Mouse (Mus musculus) limb, embryonic 10.5 days (tissue): Measurements from ENCODE around the gene Tex52. TPM values are rescaled to one million over a fixed set of nuclear protein-coding genes. Genes with fewer than 3 reads are reported as not detected.
A peak's percentile ranks its signal among the peaks of the same experiment; 100 is the strongest.

Experiments used
- DNase-seq: peaks from one replicate; pipeline ENCODE4 v3.0.0-alpha.2; 2017; ENCODE audit warnings: low spot score
- H3K27ac ChIP-seq: fragments of 300-500 bp; sonication (generic); 2 replicates; pipeline ENCODE4 v1.5.1; 2016; ENCODE audit warnings: mild to moderate bottlenecking
- H3K27me3 ChIP-seq: fragments of 300-500 bp; sonication (generic); 2 replicates; pipeline ENCODE4 v1.6.1; 2016; ENCODE audit warnings: low read depth, mild to moderate bottlenecking; ENCODE audit not compliant: poor library complexity, severe bottlenecking
- H3K36me3 ChIP-seq: fragments of 300-500 bp; sonication (generic); 2 replicates; pipeline ENCODE4 v1.6.1; 2016; ENCODE audit warnings: mild to moderate bottlenecking, moderate library complexity
- H3K4me1 ChIP-seq: fragments of 300-500 bp; sonication (generic); 2 replicates; pipeline ENCODE4 v1.6.1; 2016
- H3K4me3 ChIP-seq: fragments of 300-500 bp; sonication (generic); 2 replicates; pipeline ENCODE4 v1.5.1; 2016; ENCODE audit warnings: mild to moderate bottlenecking, moderate library complexity
- H3K9me3 ChIP-seq: fragments of 300-500 bp; sonication (generic); replicated peaks from 2 replicates; pipeline ENCODE4 v1.6.1; 2016; ENCODE audit warnings: mild to moderate bottlenecking
- WGBS: fragments of 180-500 bp; shearing (Covaris S2); methylation state at CpG from one replicate; pipeline ENCODE4 v1.1.7; 2016; 5-methylcytosine and 5-hydroxymethylcytosine counted together
- polyA plus RNA-seq: library from polyadenylated mRNA; unstranded; fragments of >200 nt; fragmentation: Nextera tagmentation; extraction: Ambion mirVana; gene quantifications from 2 replicates; pipeline ENCODE4 v1.2.1, GENCODE M21; 2016

Tex52 gene
- polyA plus RNA-seq, result 0.41 and 0.61 TPM in 2 replicates

DNA sequence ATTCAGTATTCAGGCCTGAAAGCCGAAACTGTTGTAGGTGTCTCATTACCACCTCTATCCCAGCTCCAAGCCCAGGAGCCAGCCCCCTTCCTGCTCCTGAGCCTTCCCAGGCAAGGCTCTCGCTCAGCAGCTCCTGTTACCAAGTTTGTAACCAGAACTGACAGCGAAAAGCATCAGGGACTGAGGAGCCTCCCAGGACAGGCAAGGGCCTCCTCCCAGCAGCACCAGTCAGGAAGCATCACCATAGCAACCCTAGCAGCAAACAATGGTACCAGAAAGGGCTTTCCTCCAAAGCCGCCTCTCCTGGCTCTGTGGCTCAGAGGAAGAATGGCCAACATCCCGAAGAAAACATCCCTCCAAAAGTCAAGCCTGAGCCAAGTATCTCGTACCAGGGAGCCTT is at the start of gene Tex52, which contains the start of gene Gm44596:
TSS of gene Tex52 (plus strand) at position 265 of the 400 bp plus-strand sequence.
TSS of gene Gm44596 (plus strand) at position 312 of the 400 bp plus-strand sequence.
- no peak within 1 kb of the TSS for H3K4me3 ChIP-seq
- no peaks in the 10 kb centered on the region for H3K27me3 ChIP-seq
- H3K9me3 ChIP-seq, result no peaks in the 10 kb centered on the region
- peaks cover 73% of the 10 kb centered on the region for H3K36me3 ChIP-seq
- DNase-seq, result no peak
- H3K4me1 ChIP-seq, result no peaks in the 10 kb centered on the region
- WGBS, result 72% methylated on average over 6 of the region's 6 CpGs
- H3K27ac ChIP-seq, result no peak within 1 kb of the TSS

DNA sequence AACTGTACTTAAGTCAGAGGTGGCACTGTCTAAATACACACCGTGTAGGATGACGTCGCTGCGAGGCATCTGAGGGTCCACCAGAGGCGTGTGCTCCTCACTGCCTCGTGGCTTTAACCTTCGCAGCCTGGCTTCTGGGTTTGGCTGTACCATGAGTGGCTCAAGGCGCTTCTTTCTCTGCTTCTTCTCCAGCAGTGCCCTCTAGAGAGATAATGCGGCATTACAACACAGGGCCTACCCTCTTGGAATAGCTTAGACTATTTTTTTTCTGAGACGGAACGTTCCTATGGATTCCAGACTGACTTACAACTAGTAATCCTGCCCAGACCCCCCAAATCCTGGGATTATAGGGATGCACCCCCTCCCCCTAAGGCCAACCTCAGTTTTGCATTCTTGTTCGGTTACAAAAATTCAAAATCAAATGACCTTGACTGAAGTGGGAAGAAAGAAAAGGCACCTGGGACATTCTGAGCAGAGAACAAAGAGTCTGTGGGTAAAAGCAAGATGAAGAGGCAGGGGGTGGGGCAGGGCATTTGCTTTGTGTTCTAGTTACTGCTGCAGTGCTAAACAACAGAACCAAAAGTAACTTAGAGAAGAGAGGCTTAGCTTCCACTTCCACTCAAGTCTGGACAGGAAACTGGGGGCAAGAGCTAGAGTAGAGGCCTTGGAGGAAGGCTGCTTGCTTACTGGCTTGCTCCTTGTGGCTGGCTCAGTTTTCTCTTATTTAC is 40.7 kb upstream of the Tex52 start:
- H3K27me3 ChIP-seq, result no peaks in the 10 kb centered on the region
- H3K27ac ChIP-seq, result peak overlapping the region; percentile 7; the same call in 1 of the 2 replicates
- H3K9me3 ChIP-seq, result no peaks in the 10 kb centered on the region
- DNase-seq, result peak; percentile 65
- H3K4me1 ChIP-seq, result no peaks in the 10 kb centered on the region
- peaks cover 63% of the 10 kb centered on the region for H3K36me3 ChIP-seq
- WGBS, result 30% methylated on average over 12 of the region's 12 CpGs
- H3K4me3 ChIP-seq, result no peak overlapping the region

DNA sequence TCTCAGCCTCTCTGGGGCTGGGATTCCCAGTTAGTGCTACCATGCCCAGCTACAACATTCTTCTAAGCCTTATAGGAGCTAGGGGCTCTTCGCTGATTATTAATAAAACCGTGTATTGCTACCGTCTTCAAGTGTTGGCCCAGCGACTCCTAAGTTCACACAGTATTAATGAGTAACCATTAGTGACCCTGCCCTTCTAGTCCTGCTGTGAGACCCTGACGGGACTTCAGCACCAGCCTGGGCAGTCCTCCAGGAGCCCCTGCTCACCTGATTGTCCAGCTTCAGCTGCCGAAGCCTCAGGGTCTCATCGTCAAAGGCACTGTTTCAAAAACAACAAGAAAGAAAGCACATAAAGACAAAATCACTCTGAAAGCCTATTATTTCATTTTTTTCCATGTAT is 37.8 kb upstream of the Tex52 start:
- DNase-seq, result no peak
- WGBS, result 86% methylated on average over 7 of the region's 7 CpGs
- Histone ChIP-seq H3K4me3 (no peak overlapping the region), H3K36me3 (peaks cover 48% of the 10 kb centered on the region), H3K27ac (no peak overlapping the region), H3K9me3 (no peaks in the 10 kb centered on the region), H3K4me1 (no peaks in the 10 kb centered on the region), H3K27me3 (no peaks in the 10 kb centered on the region)

DNA sequence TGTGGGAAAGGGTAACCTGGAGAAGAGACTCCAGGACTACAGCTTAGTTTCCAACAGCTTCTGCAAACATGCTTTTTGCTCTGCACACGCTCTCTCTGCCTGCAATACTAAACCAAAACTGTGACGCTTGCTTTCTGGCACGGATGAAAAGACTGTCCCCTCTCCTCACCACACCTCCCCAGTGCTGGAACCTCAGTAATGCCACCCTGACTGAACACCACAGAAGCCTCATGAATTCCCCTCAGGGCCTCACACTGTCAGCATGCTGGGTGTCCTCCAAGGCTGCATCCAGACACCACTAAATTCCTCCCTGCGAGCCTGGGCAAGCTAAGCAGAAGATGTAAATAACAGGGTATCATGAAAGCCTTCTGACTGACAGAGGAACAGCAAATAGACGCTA is 36.4 kb upstream of the Tex52 start:
- H3K4me1 ChIP-seq, result no peaks in the 10 kb centered on the region
- no peak overlapping the region for H3K27ac ChIP-seq
- H3K27me3 ChIP-seq, result no peaks in the 10 kb centered on the region
- H3K4me3 ChIP-seq, result no peak overlapping the region
- DNase-seq, result no peak
- H3K36me3 ChIP-seq, result peaks cover 44% of the 10 kb centered on the region
- WGBS, result 36% methylated on average over 5 of the region's 5 CpGs
- H3K9me3 ChIP-seq, result no peaks in the 10 kb centered on the region

DNA sequence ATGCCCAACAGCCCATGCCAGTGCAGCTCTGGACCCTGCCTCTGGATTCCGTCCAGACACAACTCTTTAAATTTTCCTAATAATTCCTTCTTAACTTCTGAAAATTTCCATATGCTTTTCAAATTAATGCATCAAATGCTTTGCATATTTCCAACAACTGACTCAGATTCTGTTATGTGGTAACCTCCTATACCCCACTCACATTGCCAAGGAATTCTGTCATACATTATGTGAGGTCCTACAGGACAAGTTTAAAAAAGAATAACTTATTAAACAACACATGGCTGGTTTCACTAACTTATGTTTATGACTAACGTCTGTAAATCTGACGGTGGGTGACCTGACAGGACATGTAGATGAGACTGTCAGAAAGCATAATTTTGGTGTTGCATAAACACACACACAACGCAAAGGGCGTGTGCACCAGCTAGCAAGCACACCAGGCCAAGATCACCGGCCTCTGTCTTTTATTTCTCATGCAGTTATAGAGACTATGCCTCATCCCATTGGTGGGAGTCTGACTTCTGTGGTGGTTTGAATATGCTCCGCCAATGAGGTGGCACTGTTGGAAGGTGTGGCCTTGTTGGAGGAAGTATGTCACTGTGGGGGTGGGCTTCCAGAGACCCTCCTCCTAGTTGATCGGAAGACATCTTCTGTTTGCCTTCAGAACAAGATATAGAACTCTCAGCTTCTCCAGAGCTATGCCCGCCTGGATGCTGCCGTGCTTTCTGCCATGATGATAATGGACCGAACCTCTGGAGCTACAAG is 33.1 kb upstream of the Tex52 start:
- DNase-seq, result no peak
- Histone ChIP-seq H3K9me3 (no peaks in the 10 kb centered on the region), H3K36me3 (peaks cover 21% of the 10 kb centered on the region), H3K27ac (no peak overlapping the region), H3K4me3 (no peak overlapping the region), H3K4me1 (no peaks in the 10 kb centered on the region), H3K27me3 (no peaks in the 10 kb centered on the region)
- 96% methylated on average over 11 of the region's 11 CpGs for WGBS

DNA sequence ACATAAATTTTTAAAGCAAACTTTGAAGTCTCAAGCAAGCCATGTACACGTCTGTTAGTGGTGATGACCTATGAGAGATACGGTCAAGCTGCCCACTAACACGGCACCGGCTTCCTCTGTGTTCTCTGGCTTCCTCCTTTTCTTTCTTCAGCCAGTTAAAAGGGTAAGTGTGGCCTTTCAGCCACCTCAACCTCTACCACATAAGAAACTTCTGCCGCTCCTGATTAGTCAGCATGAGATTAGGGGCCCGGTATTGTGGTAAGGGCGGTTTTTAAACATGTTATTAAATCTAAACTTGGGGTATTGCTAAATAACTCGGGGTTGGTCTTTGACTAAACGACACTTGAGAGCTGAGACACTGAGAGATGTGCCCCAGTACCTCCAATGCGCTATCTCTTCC is 29.6 kb upstream of the Tex52 start:
- Histone ChIP-seq H3K4me1 (no peaks in the 10 kb centered on the region), H3K36me3 (peaks cover 35% of the 10 kb centered on the region), H3K9me3 (no peaks in the 10 kb centered on the region), H3K27me3 (no peaks in the 10 kb centered on the region), H3K4me3 (no peak overlapping the region), H3K27ac (no peak overlapping the region)
- DNase-seq, result no peak
- WGBS, result 92% methylated on average over 10 of the region's 10 CpGs

DNA sequence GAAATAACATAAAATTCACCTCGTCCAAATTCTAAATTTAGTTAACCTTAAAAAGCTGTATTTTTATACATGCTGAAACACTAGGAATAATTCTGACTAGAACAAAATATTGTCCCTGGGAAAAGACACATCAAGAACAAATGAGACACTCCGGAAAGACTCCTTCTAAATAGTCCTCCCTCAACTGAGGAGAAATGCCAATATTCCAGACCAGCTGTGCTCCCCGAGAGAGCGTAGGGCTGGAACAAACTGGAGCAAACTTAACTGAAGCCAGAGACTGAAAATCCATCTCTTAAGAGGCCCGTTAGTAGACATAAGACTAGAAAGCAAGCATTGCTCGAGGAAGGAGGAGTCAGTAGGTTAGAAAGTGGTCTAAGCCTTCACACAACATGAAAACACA is 28.5 kb upstream of the Tex52 start:
- no peak overlapping the region for H3K27ac ChIP-seq
- WGBS, result 93% methylated on average over 6 of the region's 6 CpGs

DNA sequence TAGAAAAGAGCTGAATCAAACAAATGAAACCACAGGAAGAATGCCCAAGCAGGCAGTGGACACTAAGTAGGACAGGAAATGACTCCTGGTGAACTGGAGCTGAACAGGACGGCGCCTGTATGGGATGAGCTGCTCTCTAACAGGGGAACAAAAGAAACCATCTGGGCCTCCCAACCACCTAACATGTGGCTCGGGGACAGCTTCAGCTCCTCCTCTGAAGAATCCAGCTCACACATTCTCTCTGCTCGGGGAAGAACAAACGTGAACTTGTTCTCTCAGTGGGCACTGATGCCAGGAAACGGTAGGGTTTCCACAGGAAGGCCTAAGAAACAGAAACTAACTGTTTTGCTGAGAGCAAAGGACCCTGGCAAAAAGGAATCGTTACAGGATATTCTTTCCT is 25.5 kb upstream of the Tex52 start:
- H3K4me3 ChIP-seq, result no peak overlapping the region
- DNase-seq, result no peak
- no peaks in the 10 kb centered on the region for H3K27me3 ChIP-seq
- 71% methylated on average over 7 of the region's 7 CpGs for WGBS
- H3K4me1 ChIP-seq, result peaks cover 9% of the 10 kb centered on the region
- H3K9me3 ChIP-seq, result no peaks in the 10 kb centered on the region
- H3K27ac ChIP-seq, result no peak overlapping the region
- peaks cover 34% of the 10 kb centered on the region for H3K36me3 ChIP-seq

More for the DNA sequence above, 28.5 kb upstream of the Tex52 start:
- no peaks in the 10 kb centered on the region for H3K27me3 ChIP-seq
- no peaks in the 10 kb centered on the region for H3K4me1 ChIP-seq
- no peaks in the 10 kb centered on the region for H3K9me3 ChIP-seq
- DNase-seq, result no peak
- peaks cover 42% of the 10 kb centered on the region for H3K36me3 ChIP-seq
- no peak overlapping the region for H3K4me3 ChIP-seq

DNA sequence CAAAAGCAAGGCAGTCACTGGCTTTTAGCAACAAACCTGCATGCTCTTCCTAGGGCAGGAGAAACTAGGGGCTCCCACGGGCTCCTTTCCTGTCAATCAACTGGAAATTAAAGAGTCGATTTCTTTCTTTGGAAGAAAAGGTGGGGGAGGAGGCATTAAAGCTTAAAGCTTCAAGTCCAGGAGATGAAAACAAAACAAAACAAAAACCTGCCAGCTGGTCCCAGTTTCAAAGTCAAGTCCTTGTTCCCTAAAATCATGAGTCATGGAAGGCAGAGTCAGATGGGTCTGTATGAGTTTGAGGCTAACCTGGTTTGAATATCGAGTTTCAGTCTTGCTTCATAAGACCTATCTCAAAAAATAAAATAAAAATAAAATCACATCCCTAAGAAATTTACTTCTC is 21.1 kb upstream of the Tex52 start:
- no peaks in the 10 kb centered on the region for H3K9me3 ChIP-seq
- peaks cover 55% of the 10 kb centered on the region for H3K36me3 ChIP-seq
- whole genome bisulfite sequencing, result 74% methylated on average over 3 of the region's 3 CpGs
- H3K4me1 ChIP-seq, result peaks cover 18% of the 10 kb centered on the region
- DNase-seq, result no peak
- no peak overlapping the region for H3K27ac ChIP-seq
- no peaks in the 10 kb centered on the region for H3K27me3 ChIP-seq
- H3K4me3 ChIP-seq, result peak overlapping the region; percentile 80; the same call in 1 of the 2 replicates

DNA sequence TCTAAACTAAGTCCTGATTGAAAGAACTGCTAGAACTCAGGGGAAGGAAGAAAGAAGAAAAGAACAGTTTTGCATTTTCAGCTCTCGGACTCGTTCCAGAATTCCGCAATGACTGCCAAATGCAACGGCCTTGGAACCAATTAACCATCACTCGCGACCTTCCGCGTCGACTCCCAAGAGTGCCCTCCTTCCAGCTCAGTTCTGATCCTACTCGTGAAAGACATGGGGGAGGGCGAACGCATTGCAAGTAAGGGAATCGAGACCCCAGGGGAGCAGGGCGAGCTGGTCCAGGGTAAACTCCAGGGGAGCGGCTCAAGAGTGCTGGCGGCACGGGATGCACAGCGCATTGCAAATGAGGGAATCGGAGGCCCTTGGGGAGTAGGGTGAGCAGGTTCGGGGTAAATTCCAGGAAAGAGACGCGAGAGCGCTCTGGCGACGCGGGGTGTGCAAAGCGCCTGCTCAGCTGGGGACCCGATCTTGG is 20.0 kb upstream of the Tex52 start:
- under 1% methylated on average over 28 of the region's 28 CpGs for WGBS
- Histone ChIP-seq H3K9me3 (no peaks in the 10 kb centered on the region), H3K27me3 (no peaks in the 10 kb centered on the region), H3K27ac (peak overlapping the region; percentile 87), H3K4me3 (peak overlapping the region; percentile 80), H3K4me1 (peaks cover 25% of the 10 kb centered on the region), H3K36me3 (peaks cover 55% of the 10 kb centered on the region)
- DNase-seq, result no peak

DNA sequence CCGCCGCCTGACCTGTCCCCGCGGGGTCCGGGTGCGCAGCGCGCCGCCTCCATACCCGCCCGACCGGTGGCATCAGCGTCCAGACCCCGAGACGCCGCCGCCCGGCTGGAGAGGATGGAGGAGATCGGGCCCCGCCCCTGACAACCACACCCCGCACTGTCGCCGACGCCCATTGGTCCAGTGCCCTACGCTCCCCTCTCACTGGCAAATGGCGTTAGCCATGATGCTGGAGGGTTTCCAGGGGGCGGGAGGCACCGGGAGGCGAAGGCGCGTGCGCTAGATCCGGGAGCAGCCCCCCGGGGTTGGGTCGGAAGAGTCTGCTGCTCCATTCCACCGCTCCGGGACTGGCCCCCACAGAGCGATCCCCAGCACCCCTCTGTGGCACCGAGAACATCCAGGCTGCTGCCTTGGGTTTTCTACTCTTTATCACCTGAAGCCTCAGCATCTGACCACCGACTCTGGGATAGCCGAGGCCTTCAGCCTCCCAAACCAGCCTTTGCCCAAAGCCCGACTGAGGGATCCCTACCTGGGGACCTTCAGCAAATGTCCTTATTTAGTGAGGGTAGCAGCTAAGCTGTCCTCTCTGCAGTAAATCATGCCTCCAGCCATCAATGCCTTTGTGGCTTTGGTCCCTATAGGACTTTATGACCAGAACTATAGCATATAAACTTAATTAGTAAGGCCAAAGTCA is 19.4 kb upstream of the Tex52 start, which contains the start of gene Tulp3:
TSS of gene Tulp3 (minus strand) at position 126 of the 691 bp plus-strand sequence.
- peak within 1 kb of the TSS; percentile 87 for H3K27ac ChIP-seq
- under 1% methylated on average over 40 of the region's 42 CpGs for WGBS

DNA sequence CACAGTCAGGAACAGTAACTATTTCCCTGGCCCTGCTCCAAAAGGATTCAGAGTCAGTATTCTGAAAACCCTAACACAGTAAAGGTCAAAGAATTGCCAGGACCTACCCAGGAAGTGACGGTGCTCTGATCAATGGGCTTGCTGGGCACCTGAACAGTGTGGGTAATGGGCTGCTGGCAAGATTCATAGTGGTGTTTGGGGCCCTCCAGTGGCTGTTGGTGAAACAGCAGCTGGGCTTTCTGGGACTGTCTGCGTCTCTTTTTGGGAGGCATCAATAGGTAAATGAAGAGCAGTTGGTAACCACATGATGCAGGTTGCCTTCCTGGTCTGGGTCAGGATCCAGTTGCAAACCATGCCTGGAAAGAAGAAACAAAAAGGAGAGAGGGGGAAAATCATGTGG is 16.3 kb upstream of the Tex52 start:
- H3K27me3 ChIP-seq, result no peaks in the 10 kb centered on the region
- H3K4me3 ChIP-seq, result no peak overlapping the region
- no peaks in the 10 kb centered on the region for H3K9me3 ChIP-seq
- DNase-seq, result peak; percentile 69
- no peak overlapping the region for H3K27ac ChIP-seq
- H3K36me3 ChIP-seq, result peaks cover 38% of the 10 kb centered on the region
- H3K4me1 ChIP-seq, result peaks cover 40% of the 10 kb centered on the region
- 38% methylated on average over 2 of the region's 2 CpGs for WGBS

More for the DNA sequence above, 19.4 kb upstream of the Tex52 start, which contains the start of gene Tulp3:
- Histone ChIP-seq H3K36me3 (peaks cover 50% of the 10 kb centered on the region), H3K4me1 (peaks cover 27% of the 10 kb centered on the region), H3K4me3 (peak within 1 kb of the TSS; percentile 80), H3K27me3 (no peaks in the 10 kb centered on the region), H3K9me3 (no peaks in the 10 kb centered on the region)
- peak; percentile 100 for DNase-seq
